In genomic region chr10:36471135-36471534, GRCm38 (mm10) we compare ENCODE assay signal across 28 mouse cellular contexts. TPM values are rescaled to one million over a fixed set of nuclear protein-coding genes. Genes with fewer than 3 reads are reported as not detected.
A peak's percentile ranks its signal among the peaks of the same experiment; 100 is the strongest.
DNase-seq lines count a peak whose midpoint lies in the region; ATAC-seq and TF ChIP-seq lines count a peak whose summit lies in the region.
"Had no signal": no experiment of that assay in that cellular context is flagged by ENCODE, and none has a peak within 500 bp of the region (broad histone marks: within the 10 kb centered on the region; RNA-seq: fewer than 3 reads in every experiment).

No protein-coding gene starts in this region.

- peak; percentile 4 for DNase-seq in forebrain, embryonic 14.5 days (ENCODE audit: low spot score)
- DNase-seq in hindbrain, embryonic 11.5 days (ENCODE audit: low spot score) = no peak
- DNase-seq in brain, adult 2 months (ENCODE audit: low read depth, low spot score) = peak; percentile 10
- DNase-seq in cerebellum, postnatal 14 days = peak; percentile 63 to 77
- DNase-seq in natural killer cell, adult 2 months (ENCODE audit: low spot score in 2 of 2) = no peak
- DNase-seq: adrenal gland, postnatal 36 days; B cell, adult 2 months; gastrocnemius, postnatal 25 days; heart, adult 18-20 months; heart, postnatal 10 days; kidney, adult 11 months; kidney, postnatal 36 days; layer of hippocampus, postnatal 36 days; lung, adult 18-20 months; lung, postnatal 14 days; right cerebral cortex, postnatal 25 days; spleen, adult 18-20 months had no signal

- WGBS in forebrain, embryonic 14.5 days = 68% methylated on average over 3 of the region's 3 CpGs
- 62% methylated on average over 3 of the region's 3 CpGs for WGBS in forebrain, embryonic 15.5 days
- WGBS in hindbrain, embryonic 15.5 days = 69% methylated on average over 3 of the region's 3 CpGs
- 68% methylated on average over 3 of the region's 3 CpGs for WGBS in hindbrain, embryonic 11.5 days
- 77% methylated on average over 3 of the region's 3 CpGs for WGBS in intestine, postnatal 0 days

- no peak overlapping the region for H3K4me2 ChIP-seq in forebrain, embryonic 14.5 days (ENCODE audit: low read length)
- H3K4me2 ChIP-seq in forebrain, embryonic 15.5 days (replicated peaks) = no peak overlapping the region
- H3K4me2 ChIP-seq in hindbrain, embryonic 15.5 days = no peak overlapping the region
- H3K4me2 ChIP-seq in hindbrain, embryonic 11.5 days (replicated peaks; ENCODE audit: low read depth, low read length) = no peak overlapping the region
- no peak overlapping the region for H3K4me2 ChIP-seq in intestine, postnatal 0 days (replicated peaks; ENCODE audit: low read depth)
- H3K4me2 ChIP-seq: embryonic facial prominence, embryonic 15.5 days; heart, embryonic 12.5 days; kidney, embryonic 15.5 days; limb, embryonic 13.5 days; liver, embryonic 12.5 days had no signal

- no peak for TF ChIP-seq CTCF in intestine, postnatal 0 days (IDR thresholded peaks at IDR 0.05; ENCODE audit: low read depth)

- H3K4me3 ChIP-seq in forebrain, embryonic 14.5 days (ENCODE audit: low read depth, low read length) = no peak overlapping the region
- H3K4me3 ChIP-seq in forebrain, embryonic 15.5 days = no peak overlapping the region
- no peak overlapping the region for H3K4me3 ChIP-seq in hindbrain, embryonic 15.5 days
- no peak overlapping the region for H3K4me3 ChIP-seq in hindbrain, embryonic 11.5 days (ENCODE audit: low read depth, low read length)
- H3K4me3 ChIP-seq in intestine, postnatal 0 days (ENCODE audit: low read depth, low read length) = no peak overlapping the region
- H3K4me3 ChIP-seq: embryonic facial prominence, embryonic 15.5 days; heart, embryonic 12.5 days; kidney, embryonic 15.5 days; limb, embryonic 13.5 days; liver, embryonic 12.5 days had no signal

- no peaks in the 10 kb centered on the region for H3K9me3 ChIP-seq in forebrain, embryonic 14.5 days (replicated peaks; ENCODE audit: control insufficient read depth, low read length)
- H3K9me3 ChIP-seq in forebrain, embryonic 15.5 days = no peaks in the 10 kb centered on the region
- H3K9me3 ChIP-seq in hindbrain, embryonic 15.5 days = no peaks in the 10 kb centered on the region
- H3K9me3 ChIP-seq in hindbrain, embryonic 11.5 days (ENCODE audit: control insufficient read depth, low read length) = no peaks in the 10 kb centered on the region
- H3K9me3 ChIP-seq in intestine, postnatal 0 days (ENCODE audit: control insufficient read depth) = no peaks in the 10 kb centered on the region
- H3K9me3 ChIP-seq: embryonic facial prominence, embryonic 15.5 days; G1E; heart, embryonic 12.5 days; kidney, embryonic 15.5 days; limb, embryonic 13.5 days; liver, embryonic 12.5 days had no signal

- no peaks in the 10 kb centered on the region for H3K4me1 ChIP-seq in forebrain, embryonic 14.5 days (ENCODE audit: control insufficient read depth, insufficient read depth, low read length)
- no peaks in the 10 kb centered on the region for H3K4me1 ChIP-seq in forebrain, embryonic 15.5 days
- H3K4me1 ChIP-seq in hindbrain, embryonic 15.5 days (replicated peaks) = no peaks in the 10 kb centered on the region
- H3K4me1 ChIP-seq in hindbrain, embryonic 11.5 days (replicated peaks; ENCODE audit: control insufficient read depth, insufficient read depth, low read length) = no peaks in the 10 kb centered on the region
- no peaks in the 10 kb centered on the region for H3K4me1 ChIP-seq in intestine, postnatal 0 days (replicated peaks; ENCODE audit: control insufficient read depth, insufficient read depth, low read length)
- H3K4me1 ChIP-seq: embryonic facial prominence, embryonic 15.5 days; heart, embryonic 12.5 days; kidney, embryonic 15.5 days; limb, embryonic 13.5 days; liver, embryonic 12.5 days had no signal

- H3K27me3 ChIP-seq in forebrain, embryonic 14.5 days (replicated peaks; ENCODE audit: control insufficient read depth, insufficient read depth, low read length) = no peaks in the 10 kb centered on the region
- H3K27me3 ChIP-seq in forebrain, embryonic 15.5 days = no peaks in the 10 kb centered on the region
- H3K27me3 ChIP-seq in hindbrain, embryonic 15.5 days = no peaks in the 10 kb centered on the region
- H3K27me3 ChIP-seq in hindbrain, embryonic 11.5 days (ENCODE audit: control insufficient read depth, insufficient read depth, low read length) = no peaks in the 10 kb centered on the region
- H3K27me3 ChIP-seq in intestine, postnatal 0 days (replicated peaks; ENCODE audit: control insufficient read depth, insufficient read depth, low read length) = no peaks in the 10 kb centered on the region
- H3K27me3 ChIP-seq: CH12.LX; embryonic facial prominence, embryonic 15.5 days; heart, embryonic 12.5 days; kidney, embryonic 15.5 days; liver, embryonic 12.5 days had no signal

- H3K9ac ChIP-seq in forebrain, embryonic 14.5 days (ENCODE audit: low read length) = no peak overlapping the region
- no peak overlapping the region for H3K9ac ChIP-seq in forebrain, embryonic 15.5 days (replicated peaks)
- no peak overlapping the region for H3K9ac ChIP-seq in hindbrain, embryonic 15.5 days
- no peak overlapping the region for H3K9ac ChIP-seq in hindbrain, embryonic 11.5 days (ENCODE audit: low read depth, low read length)
- no peak overlapping the region for H3K9ac ChIP-seq in intestine, postnatal 0 days (ENCODE audit: low read depth, low read length)
- H3K9ac ChIP-seq: embryonic facial prominence, embryonic 15.5 days; heart, embryonic 12.5 days; kidney, embryonic 15.5 days; limb, embryonic 13.5 days; liver, embryonic 12.5 days had no signal

- H3K36me3 ChIP-seq in forebrain, embryonic 14.5 days (ENCODE audit: control insufficient read depth, insufficient read depth, low read length) = no peaks in the 10 kb centered on the region
- no peaks in the 10 kb centered on the region for H3K36me3 ChIP-seq in forebrain, embryonic 15.5 days
- H3K36me3 ChIP-seq in hindbrain, embryonic 15.5 days = no peaks in the 10 kb centered on the region
- no peaks in the 10 kb centered on the region for H3K36me3 ChIP-seq in hindbrain, embryonic 11.5 days (ENCODE audit: control insufficient read depth, insufficient read depth, low read length)
- H3K36me3 ChIP-seq in intestine, postnatal 0 days (ENCODE audit: control insufficient read depth, insufficient read depth) = no peaks in the 10 kb centered on the region
- H3K36me3 ChIP-seq: embryonic facial prominence, embryonic 15.5 days; G1E; heart, embryonic 12.5 days; kidney, embryonic 15.5 days; limb, embryonic 13.5 days; liver, embryonic 12.5 days had no signal

- no peak for ATAC-seq in forebrain, embryonic 14.5 days
- ATAC-seq in forebrain, embryonic 15.5 days (replicated peaks) = no peak
- peak; percentile 56; the same call in 1 of the 2 replicates for ATAC-seq in hindbrain, embryonic 15.5 days (ENCODE audit: low FRiP score, low read depth)
- ATAC-seq in hindbrain, embryonic 11.5 days (ENCODE audit: low FRiP score) = no peak
- ATAC-seq in intestine, postnatal 0 days = no peak
- ATAC-seq: liver, embryonic 12.5 days; Patski had no signal

- no peak overlapping the region for H3K27ac ChIP-seq in forebrain, embryonic 14.5 days (ENCODE audit: low read depth, low read length)
- no peak overlapping the region for H3K27ac ChIP-seq in forebrain, embryonic 15.5 days (replicated peaks)
- H3K27ac ChIP-seq in hindbrain, embryonic 15.5 days (replicated peaks) = no peak overlapping the region
- no peak overlapping the region for H3K27ac ChIP-seq in hindbrain, embryonic 11.5 days (ENCODE audit: low read depth, low read length)
- H3K27ac ChIP-seq in intestine, postnatal 0 days (ENCODE audit: low read depth, low read length) = no peak overlapping the region
- H3K27ac ChIP-seq: embryonic facial prominence, embryonic 15.5 days; kidney, embryonic 15.5 days; limb, embryonic 13.5 days; liver, embryonic 12.5 days had no signal

RNA-seq across cellular contexts. Expression of gene Hs3st5, which starts 35.5 kb away (rescaled TPM):
- 6.7 and 9.7 TPM in 2 replicates for polyA plus RNA-seq in forebrain, embryonic 14.5 days (2014; fragmentation: Nextera tagmentation; extraction: Ambion mirVana)
- polyA plus RNA-seq in forebrain, embryonic 15.5 days (2015; fragmentation: Nextera tagmentation; extraction: Ambion mirVana) = 7.4 and 9.9 TPM in 2 replicates
- polyA plus RNA-seq in hindbrain, embryonic 15.5 days (2015; fragmentation: Nextera tagmentation; extraction: Ambion mirVana) = 31.7 and 34.9 TPM in 2 replicates
- polyA plus RNA-seq in hindbrain, embryonic 11.5 days (2014; fragmentation: Nextera tagmentation; extraction: Ambion mirVana) = 5.8 and 6.1 TPM in 2 replicates
- 1.4 TPM in 2 replicates for polyA plus RNA-seq in intestine, postnatal 0 days (2015; fragmentation: Nextera tagmentation; extraction: Ambion mirVana)
- polyA plus RNA-seq: G1E; liver, embryonic 12.5 days had no signal

Comparison
In these comparisons a context has a peak if more than half of its experiments do, and no peak if none do; other contexts are left out.
1. DNase-seq: peak in forebrain, embryonic 14.5 days (single experiment), brain, adult 2 months (single experiment) and cerebellum, postnatal 14 days (2 of 2); none in hindbrain, embryonic 11.5 days (single experiment) and natural killer cell, adult 2 months (0 of 2).